Mouse (Mus musculus) layer of hippocampus, adult 6 months (tissue): Measurements from ENCODE around the gene Ang6. TPM values are rescaled to one million over a fixed set of nuclear protein-coding genes. Genes with fewer than 3 reads are reported as not detected.

Source experiments
- long read RNA-seq, 2 experiments: library from polyadenylated mRNA; unstranded; transcript quantifications; one replicate each; pipeline ENCODE4 v2.0.0; 2019 to 2020
- polyA plus RNA-seq: library from polyadenylated mRNA; unstranded; fragments of <200 nt; fragmentation: Nextera tagmentation; gene quantifications from 2 replicates; pipeline ENCODE4 v1.2.3, GENCODE M21; 2021

Ang6 gene
- not detected in 2 replicates for polyA plus RNA-seq
- long read RNA-seq, experiment 1: 0 reads
- long read RNA-seq, experiment 2: 0 reads

DNA sequence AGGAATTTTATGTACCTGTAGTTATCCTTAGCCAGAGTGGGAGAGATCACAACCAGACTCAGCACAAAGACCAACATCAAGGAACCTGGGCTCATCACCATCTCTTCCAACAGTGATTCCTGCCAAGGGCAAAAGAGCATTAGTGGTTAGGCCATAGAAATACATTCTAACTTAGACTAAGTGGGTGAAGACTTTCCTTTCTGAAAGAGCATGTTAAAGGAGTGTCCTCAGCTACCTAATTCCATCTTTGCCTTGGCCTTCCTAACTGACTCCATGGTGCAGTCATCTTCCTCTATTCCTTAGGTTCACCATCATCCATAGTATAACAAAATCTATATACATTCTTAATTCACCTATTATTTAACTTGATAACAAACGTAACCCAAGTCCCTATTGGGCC, at the start of gene Ang6:
Gene Ang6 (minus strand): TSS at position 101 of the 400 bp plus-strand sequence.

DNA sequence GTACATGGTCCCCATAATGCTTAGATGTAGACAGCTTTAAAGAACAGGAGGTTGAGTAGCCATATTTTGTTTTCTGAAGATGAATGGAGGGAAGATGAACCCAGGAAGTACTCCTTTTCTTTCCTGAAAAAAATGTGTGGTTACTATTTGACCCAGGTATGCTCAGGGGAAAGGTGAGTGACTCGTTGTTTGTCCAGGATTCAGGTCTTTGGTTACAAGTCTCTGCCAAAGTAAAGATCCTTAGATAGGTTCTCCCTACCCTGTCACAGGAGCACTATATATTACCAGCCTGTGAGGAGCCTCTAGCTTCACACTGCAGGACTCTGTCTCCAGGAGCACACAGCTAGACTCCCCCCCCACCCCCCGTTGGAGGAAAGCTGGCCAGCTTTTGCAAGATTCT, 45.3 kb downstream of the Ang6 start, which contains the start of gene Ang5:
Gene Ang5 (plus strand): TSS at position 301 of the 400 bp plus-strand sequence.

Other genes with a start within 250 kb of the Ang6 start
- gene Gm8180, start 217.5 kb downstream of the Ang6 start, polyA plus RNA-seq: not detected in 2 replicates
- gene Ear1, start 126.8 kb downstream of the Ang6 start, polyA plus RNA-seq: not detected in 2 replicates
- gene Ear10, start 78.7 kb downstream of the Ang6 start, polyA plus RNA-seq: not detected in 2 replicates
- not detected in 2 replicates for gene Gm8113, start 76.9 kb downstream of the Ang6 start, polyA plus RNA-seq
- gene Ang5, start 45.2 kb downstream of the Ang6 start, polyA plus RNA-seq: not detected in 2 replicates
- not detected in 2 replicates for gene Ear2, start 100.4 kb upstream of the Ang6 start, polyA plus RNA-seq
- not detected in 2 replicates for gene Gm3327, start 121.6 kb upstream of the Ang6 start, polyA plus RNA-seq
- not detected in 2 replicates for gene Gm8212, start 195.4 kb upstream of the Ang6 start, polyA plus RNA-seq
- gene 4930503E14Rik, start 211.0 kb upstream of the Ang6 start, polyA plus RNA-seq: not detected in 2 replicates